Mouse (Mus musculus) kidney, postnatal 0 days (tissue): ENCODE data around the gene Dnaja1. TPM values are rescaled to one million over a fixed set of nuclear protein-coding genes. Genes with fewer than 3 reads are reported as not detected.
A peak's percentile ranks its signal among the peaks of the same experiment; 100 is the strongest.

ENCODE experiments used
- ATAC-seq: fragments of 200-750 bp; cut with Nextera tagmentation; replicated peaks from 2 replicates; pipeline ENCODE4 v1.8.0; 2017; ENCODE audit warnings: low read depth, moderate number of reproducible peaks, moderate TSS enrichment, moderate library complexity; ENCODE audit not compliant: low FRiP score
- DNase-seq: peaks from one replicate; pipeline ENCODE4 v3.0.0-alpha.2; 2016; ENCODE audit warnings: low spot score
- H3K27ac ChIP-seq: fragments of 300-500 bp; sonication (generic); 2 replicates; pipeline ENCODE4 v1.5.1; 2014; ENCODE audit warnings: mild to moderate bottlenecking
- H3K27me3 ChIP-seq: fragments of 300-500 bp; sonication (generic); 2 replicates; pipeline ENCODE4 v1.6.1; 2014; ENCODE audit warnings: low read length, mixed read lengths; ENCODE audit not compliant: insufficient read depth
- H3K36me3 ChIP-seq: fragments of 300-500 bp; sonication (generic); 2 replicates; pipeline ENCODE4 v1.6.1; 2014; ENCODE audit warnings: low read length, mixed read lengths; ENCODE audit not compliant: insufficient read depth
- H3K4me1 ChIP-seq: fragments of 300-500 bp; sonication (generic); replicated peaks from 2 replicates; pipeline ENCODE4 v1.6.1; 2014; ENCODE audit warnings: antibody characterized with exemption, low read length, mixed read lengths; ENCODE audit not compliant: insufficient read depth
- H3K4me2 ChIP-seq: fragments of 300-500 bp; sonication (generic); 2 replicates; pipeline ENCODE4 v1.6.1; 2014; ENCODE audit warnings: mild to moderate bottlenecking, low read length, moderate library complexity, mixed read lengths
- H3K4me3 ChIP-seq: fragments of 300-500 bp; sonication (generic); replicated peaks from 2 replicates; pipeline ENCODE4 v1.5.1; 2014; ENCODE audit warnings: low read depth, low read length
- H3K9ac ChIP-seq: fragments of 300-500 bp; sonication (generic); 2 replicates; pipeline ENCODE4 v1.6.1; 2014; ENCODE audit warnings: low read depth, low read length
- H3K9me3 ChIP-seq: fragments of 300-500 bp; sonication (generic); replicated peaks from 2 replicates; pipeline ENCODE4 v1.6.1; 2016; ENCODE audit warnings: low read length, inconsistent platforms, mixed read lengths
- CTCF ChIP-seq: IDR thresholded peaks from 2 replicates; pipeline ENCODE4 v1.5.1; 2016; ENCODE audit warnings: antibody characterized with exemption, low read depth, mild to moderate bottlenecking, moderate library complexity
- WGBS: fragments of 180-500 bp; shearing (Covaris S2); extraction: QIAGEN DNeasy Blood & Tissue Kit; methylation state at CpG from one replicate; pipeline ENCODE4 v1.1.7; 2014; 5-methylcytosine and 5-hydroxymethylcytosine counted together
- polyA plus RNA-seq: library from polyadenylated mRNA; unstranded; fragments of >200 nt; fragmentation: Nextera tagmentation; extraction: Ambion mirVana; gene quantifications from 2 replicates; pipeline ENCODE4 v1.2.1, GENCODE M21; 2015

Dnaja1 gene
- polyA plus RNA-seq, 1 experiment from 2014 or later = 417 TPM

DNA sequence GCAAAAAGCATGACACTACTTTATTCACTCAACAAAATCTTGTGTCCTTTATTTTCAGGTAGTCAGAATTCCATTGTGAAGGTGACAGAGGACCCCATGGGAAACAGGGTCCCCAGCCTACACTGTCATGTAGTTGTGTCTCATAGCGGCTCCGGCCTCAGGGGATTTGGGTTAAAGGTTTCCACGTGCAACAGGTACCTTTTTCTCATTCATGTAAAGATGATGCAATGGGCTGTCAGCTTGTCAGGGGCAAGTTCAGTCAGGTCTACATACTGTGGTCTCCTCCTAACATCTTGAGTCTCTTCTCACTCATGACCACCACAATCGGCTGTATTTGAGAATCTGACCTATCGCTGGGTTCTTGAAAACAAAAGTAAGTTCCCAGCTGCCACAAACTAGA, 39.6 kb upstream of the Dnaja1 start:
- Histone ChIP-seq H3K9ac (no peak overlapping the region), H3K9me3 (no peaks in the 10 kb centered on the region), H3K4me2 (no peak overlapping the region), H3K4me3 (no peak overlapping the region), H3K27ac (no peak overlapping the region), H3K4me1 (no peaks in the 10 kb centered on the region), H3K36me3 (0 out of 2 replicates have a peak, but pooled peaks cover 5% of the 10 kb centered on the region), H3K27me3 (no peaks in the 10 kb centered on the region)
- no peak for TF ChIP-seq CTCF
- ATAC-seq (no peak), DNase-seq (no peak)
- 92% methylated on average over 5 of the region's 5 CpGs for WGBS

DNA sequence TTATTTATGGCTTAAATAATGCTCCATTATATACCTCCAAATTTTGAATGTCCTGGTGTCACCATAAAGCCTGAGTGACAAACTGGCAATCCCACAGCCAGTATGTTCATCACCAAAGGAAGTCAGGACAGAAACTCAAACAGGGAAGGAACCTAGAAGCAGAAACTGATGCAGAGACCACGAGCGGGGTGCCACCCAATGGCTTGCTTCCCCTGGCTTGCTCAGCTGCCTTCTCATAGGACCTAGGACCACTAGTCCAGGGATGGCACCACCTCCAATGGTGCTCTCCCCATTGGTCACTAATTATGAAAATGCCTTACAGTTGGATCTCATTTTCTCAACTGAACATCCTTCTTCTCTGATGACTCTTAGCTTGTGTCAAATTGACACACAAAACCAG, 38.6 kb upstream of the Dnaja1 start:
- no peak for ATAC-seq
- Histone ChIP-seq H3K4me1 (no peaks in the 10 kb centered on the region), H3K9me3 (no peaks in the 10 kb centered on the region), H3K27me3 (no peaks in the 10 kb centered on the region), H3K36me3 (0 out of 2 replicates have a peak, but pooled peaks cover 5% of the 10 kb centered on the region), H3K4me3 (no peak overlapping the region), H3K9ac (no peak overlapping the region), H3K27ac (no peak overlapping the region), H3K4me2 (no peak overlapping the region)
- TF ChIP-seq CTCF = no peak
- no peak for DNase-seq
- WGBS = 88% methylated on average over 2 of the region's 2 CpGs

DNA sequence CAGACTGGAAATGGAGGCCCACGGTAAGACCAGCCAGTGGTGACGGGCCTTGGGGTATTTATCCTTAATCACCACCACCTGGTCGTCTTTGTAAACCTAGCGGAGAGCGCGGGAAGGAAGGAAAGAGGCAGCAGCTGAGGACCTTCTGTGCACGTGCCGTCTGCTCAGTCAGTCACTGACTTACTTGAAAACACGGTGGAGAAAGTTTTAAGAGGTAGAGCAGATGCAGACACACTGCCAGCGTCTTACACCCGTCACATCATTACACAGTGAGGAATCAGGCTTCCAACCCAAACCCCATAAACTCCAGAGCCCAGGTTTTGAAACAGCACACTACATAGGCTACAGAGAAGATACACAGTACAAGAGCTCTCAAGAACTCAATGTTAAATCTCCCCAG, 30.9 kb upstream of the Dnaja1 start:
- ATAC-seq (no peak), DNase-seq (no peak)
- Histone ChIP-seq H3K9ac (no peak overlapping the region), H3K9me3 (no peaks in the 10 kb centered on the region), H3K27me3 (no peaks in the 10 kb centered on the region), H3K27ac (no peak overlapping the region), H3K4me1 (no peaks in the 10 kb centered on the region), H3K4me2 (no peak overlapping the region), H3K36me3 (peaks cover 30% of the 10 kb centered on the region), H3K4me3 (no peak overlapping the region)
- TF ChIP-seq CTCF = no peak
- WGBS = 86% methylated on average over 11 of the region's 11 CpGs

DNA sequence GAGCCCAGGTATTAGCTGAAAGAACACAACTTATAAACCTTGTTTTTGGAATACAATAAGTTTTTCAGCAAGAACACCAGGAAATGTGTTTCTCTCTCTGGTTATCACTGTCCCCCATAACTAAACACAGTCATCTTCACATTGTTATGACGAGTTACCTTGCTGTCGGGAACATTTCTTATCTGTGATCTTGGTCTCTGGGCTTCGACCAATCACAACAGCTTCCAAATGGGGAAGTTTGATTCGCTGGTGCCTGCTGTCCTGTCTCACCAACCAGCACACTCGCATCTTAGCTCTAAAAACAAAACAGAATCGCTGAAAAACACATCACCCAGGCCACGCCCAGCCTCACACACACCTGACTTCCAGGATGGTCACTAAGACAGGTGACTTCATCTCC, 24.9 kb upstream of the Dnaja1 start:
- Histone ChIP-seq H3K4me2 (no peak overlapping the region), H3K4me1 (0 out of 2 replicates have a peak, but pooled peaks cover 7% of the 10 kb centered on the region), H3K27ac (no peak overlapping the region), H3K36me3 (peaks cover 20% of the 10 kb centered on the region; the same call in 1 of the 2 replicates), H3K9me3 (no peaks in the 10 kb centered on the region), H3K9ac (no peak overlapping the region), H3K4me3 (no peak overlapping the region), H3K27me3 (no peaks in the 10 kb centered on the region)
- ATAC-seq (no peak), DNase-seq (no peak)
- WGBS = 76% methylated on average over 7 of the region's 7 CpGs
- no peak for TF ChIP-seq CTCF

DNA sequence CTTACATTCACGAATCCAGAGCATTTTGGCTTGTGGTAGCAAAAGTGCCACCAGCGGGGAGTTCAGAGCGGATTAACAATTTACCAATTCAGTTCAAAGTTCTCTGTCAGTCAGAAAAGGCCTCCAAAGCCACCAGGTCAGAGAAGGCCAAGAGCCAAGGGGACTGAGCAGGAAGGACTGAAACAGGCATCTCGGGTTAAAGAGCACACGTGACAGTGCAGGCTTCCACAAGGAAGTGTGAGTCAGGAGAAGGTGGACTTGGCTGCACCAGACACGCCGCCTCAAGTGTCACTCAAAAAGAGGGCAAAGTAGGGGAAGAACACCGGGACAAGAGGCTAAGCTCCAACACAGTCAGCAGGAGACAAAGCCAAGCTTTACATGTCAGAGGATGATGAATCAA, 21.7 kb upstream of the Dnaja1 start:
- H3K9ac ChIP-seq = no peak overlapping the region
- WGBS = 69% methylated on average over 8 of the region's 8 CpGs
- ATAC-seq (peak; percentile 63), DNase-seq (peak; percentile 38)
- H3K9me3 ChIP-seq = no peaks in the 10 kb centered on the region
- no peak for TF ChIP-seq CTCF
- H3K27ac ChIP-seq = peak overlapping the region; percentile 47; the same call in 1 of the 2 replicates
- H3K27me3 ChIP-seq = no peaks in the 10 kb centered on the region
- H3K4me2 ChIP-seq = no peak overlapping the region
- H3K4me3 ChIP-seq = no peak overlapping the region
- H3K4me1 ChIP-seq = 0 out of 2 replicates have a peak, but pooled peaks cover 10% of the 10 kb centered on the region
- H3K36me3 ChIP-seq = peaks cover 6% of the 10 kb centered on the region; the same call in 1 of the 2 replicates

DNA sequence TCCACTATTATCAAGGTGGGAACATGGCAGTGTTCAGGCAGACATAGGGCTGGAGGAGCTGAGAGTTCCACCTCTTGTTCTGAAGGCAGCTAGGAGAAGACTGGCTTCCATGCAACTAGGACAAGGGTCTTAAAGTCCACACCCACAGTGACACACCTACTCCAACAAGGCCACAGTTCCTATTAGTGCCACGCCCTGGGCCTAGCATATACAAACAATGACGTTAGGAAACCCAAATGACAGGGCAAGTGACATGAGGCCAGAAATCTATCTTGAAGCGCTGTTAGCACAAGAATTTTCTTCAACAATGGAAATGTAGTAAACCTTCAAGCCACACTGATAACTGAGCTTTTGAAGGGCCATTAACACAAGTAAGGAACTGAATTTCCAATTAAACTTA, 20.2 kb upstream of the Dnaja1 start:
- Histone ChIP-seq H3K36me3 (no peaks in the 10 kb centered on the region), H3K27me3 (no peaks in the 10 kb centered on the region), H3K4me1 (0 out of 2 replicates have a peak, but pooled peaks cover 10% of the 10 kb centered on the region), H3K4me2 (peak overlapping the region; percentile 70), H3K9ac (peak overlapping the region; percentile 72; the same call in 1 of the 2 replicates), H3K27ac (peak overlapping the region; percentile 98), H3K9me3 (no peaks in the 10 kb centered on the region), H3K4me3 (peak overlapping the region; percentile 65)
- ATAC-seq = no peak
- 85% methylated on average over 3 of the region's 3 CpGs for WGBS
- TF ChIP-seq CTCF = no peak
- DNase-seq = no peak
